Mouse (Mus musculus) bone marrow, adult 2 months (tissue): ENCODE data around the gene Dhx35.

Experiments
- CTCF ChIP-seq: fragments of 200-500 bp; IDR thresholded peaks from 2 replicates; pipeline ENCODE4 v1.5.1; 2011; ENCODE audit warnings: low read length, control low read depth; ENCODE audit not compliant: control insufficient read depth, insufficient read depth
- POLR2A ChIP-seq: fragments of 200-500 bp; IDR thresholded peaks from 2 replicates; pipeline ENCODE4 v1.6.1; 2011; ENCODE audit warnings: low read depth, mild to moderate bottlenecking, control low read depth, low read length, borderline replicate concordance; ENCODE audit not compliant: control insufficient read depth

GRCm38 (mm10) chr2:158786927-158787795 lies 7.4 kb upstream of the Dhx35 start:
- TF ChIP-seq CTCF, result no peak
- no peak for TF ChIP-seq POLR2A
